Mouse (Mus musculus): ENCODE measurements around the gene Mapk11.

Gene Mapk11

DNA sequence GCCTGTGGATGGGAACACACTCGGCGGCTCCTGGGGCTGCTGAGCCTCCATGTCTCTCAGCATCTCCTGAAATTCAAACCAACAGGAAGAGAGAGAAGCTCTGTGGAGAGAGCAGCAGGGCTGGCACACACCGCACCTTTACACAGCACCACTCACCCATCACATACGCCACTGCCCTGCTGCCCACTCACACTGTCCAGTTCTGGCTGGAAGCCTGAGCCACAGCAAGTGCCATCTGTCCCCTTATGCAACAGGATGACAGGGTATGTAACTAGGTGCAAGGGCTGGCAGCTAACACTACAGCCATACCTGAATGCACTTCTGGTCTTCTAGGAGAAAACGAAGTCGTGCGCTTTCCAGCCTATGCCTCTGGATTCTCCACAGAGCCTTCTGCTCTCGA lies 45.0 kb downstream of the Mapk11 start:
- no peak for DNase-seq (ENCODE audit: low read depth, low spot score)

DNA sequence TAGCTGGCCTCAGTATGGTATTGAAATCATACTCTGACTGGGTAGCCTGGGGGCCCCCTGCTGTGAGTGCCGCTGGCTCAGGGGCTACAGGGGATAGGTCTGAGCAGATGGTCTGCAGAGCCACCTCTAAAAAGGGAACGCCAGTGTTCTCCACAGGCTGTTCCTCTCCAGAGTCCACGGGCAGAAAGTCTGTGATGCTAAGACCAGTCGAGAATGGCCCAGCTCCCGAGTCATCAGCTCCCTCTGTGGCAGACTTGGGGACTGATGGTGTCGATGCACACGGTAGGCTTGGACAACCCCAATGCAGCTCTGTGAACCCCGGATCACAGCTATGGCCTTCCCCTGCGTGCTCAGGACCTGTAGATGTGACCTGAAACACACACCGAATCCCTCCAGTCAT lies 45.5 kb downstream of the Mapk11 start:
- no peak for DNase-seq (ENCODE audit: low read depth, low spot score)

DNA sequence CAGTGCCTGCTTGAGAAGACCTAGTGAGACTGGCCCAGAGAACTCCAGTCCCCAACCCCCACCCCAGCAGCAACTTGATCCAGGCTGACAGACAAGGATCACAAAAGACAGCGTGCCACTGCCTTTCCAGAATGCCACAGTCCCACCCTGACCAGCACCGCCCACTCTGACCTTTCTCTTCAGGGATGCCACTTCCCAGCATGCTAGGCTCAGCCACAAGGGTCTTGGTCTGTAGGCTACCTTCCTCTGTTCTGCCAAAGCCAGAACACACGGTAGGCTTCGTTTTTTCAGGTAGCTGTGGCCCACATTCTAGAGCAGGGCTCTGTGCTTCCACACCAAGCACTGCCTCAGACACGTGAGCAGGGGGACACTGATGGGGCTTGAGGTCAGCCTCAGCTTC lies 46.8 kb downstream of the Mapk11 start:
- no peak for DNase-seq (ENCODE audit: low read depth, low spot score)

DNA sequence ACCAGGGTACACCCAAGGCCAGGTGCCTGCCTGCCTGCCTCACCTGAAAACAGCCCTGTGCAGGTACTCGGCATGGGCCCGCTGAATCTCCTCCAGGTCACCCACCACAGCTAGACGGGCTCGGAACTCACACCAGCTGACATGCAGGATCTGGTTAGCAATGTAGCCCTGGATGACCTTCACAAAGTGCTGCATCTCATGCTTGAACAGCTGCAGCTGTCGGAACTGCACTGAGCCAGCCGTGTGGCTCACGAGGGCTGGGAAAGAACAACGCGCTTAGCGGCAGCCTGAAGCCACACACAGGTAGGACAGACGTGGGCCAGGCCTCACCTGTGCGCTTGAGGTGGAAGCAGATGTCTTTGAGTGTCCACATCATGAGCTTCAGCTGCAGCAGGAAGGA lies 48.6 kb downstream of the Mapk11 start:
- no peak for DNase-seq (ENCODE audit: low read depth, low spot score)

DNA sequence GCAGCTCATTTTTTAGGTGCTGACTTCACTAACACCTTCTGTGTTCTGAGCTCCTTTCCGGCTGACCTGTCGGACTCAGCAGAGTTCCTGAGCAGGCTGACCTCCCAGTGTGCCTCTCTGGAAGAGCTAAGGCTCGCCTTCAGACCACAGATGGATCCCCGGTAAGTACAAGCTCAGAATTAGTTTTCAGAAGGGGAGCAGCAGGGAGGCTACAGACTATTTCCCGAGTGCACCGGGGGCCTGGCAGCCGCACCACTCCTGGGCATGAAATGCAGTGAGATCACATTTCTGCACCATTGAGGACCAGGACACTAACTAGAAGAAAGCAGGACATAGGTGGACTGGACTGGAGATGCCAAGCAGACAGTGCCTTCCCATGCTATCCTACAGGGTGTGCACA lies 50.8 kb downstream of the Mapk11 start:
- no peak for DNase-seq (ENCODE audit: low read depth, low spot score)

DNA sequence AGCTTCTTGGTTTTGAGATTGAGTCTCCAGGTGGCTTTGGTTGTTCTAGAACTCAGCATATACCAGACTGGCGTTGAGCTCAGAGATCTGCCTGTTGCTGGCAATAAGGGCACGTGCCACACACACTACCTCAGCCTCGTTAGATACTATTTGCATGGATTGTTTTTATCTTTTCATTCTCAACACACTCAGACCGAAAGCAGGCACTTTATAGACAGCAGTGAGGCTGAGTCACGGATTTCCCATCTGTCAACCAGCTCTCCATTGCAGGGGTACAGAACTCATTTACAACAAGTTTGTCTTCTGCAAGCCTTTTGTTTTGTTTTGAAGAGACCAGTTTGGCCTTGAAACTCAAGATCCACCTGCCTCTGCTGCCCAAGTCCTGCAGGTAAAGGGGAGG lies 52.0 kb downstream of the Mapk11 start:
- DNase-seq (ENCODE audit: low read depth, low spot score) = no peak
